Mouse (Mus musculus): ENCODE data around the gene Nuak2. TPM values are rescaled to one million over a fixed set of nuclear protein-coding genes. Genes with fewer than 3 reads are reported as not detected.

Nuak2 gene
- polyA plus RNA-seq, 1 experiment from 2014 or later = 6.5 TPM

DNA sequence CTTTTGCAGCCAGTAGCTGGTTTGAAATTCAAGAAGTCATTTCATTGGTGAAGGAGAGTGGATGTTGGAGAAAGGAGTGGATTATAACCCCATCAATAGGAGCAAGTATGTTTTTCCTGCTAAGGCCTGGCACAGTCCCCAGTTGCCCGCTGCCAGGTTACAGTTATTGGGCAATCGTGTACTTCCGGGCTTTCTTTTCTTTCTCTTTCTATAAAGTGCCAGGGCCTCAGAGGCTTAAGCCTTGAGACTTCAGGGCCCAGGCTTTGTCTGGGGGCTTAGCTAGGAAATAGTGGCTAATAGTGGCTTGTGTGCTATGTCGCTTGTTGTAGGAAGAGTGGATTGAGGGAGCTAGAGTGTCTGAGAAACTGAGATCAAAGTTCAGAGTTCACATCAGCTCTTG is 1.5 kb downstream of the Nuak2 start:
- Histone ChIP-seq H3K27me3 (replicated peaks) (peaks cover 19% of the 10 kb centered on the region; the same call in 1 of the 2 replicates), H3K27ac (peak overlapping the region; percentile 70; the same call in 1 of the 2 replicates), H3K4me3 (replicated peaks) (peak overlapping the region; percentile 62), H3K36me3 (no peaks in the 10 kb centered on the region), H3K4me1 (peaks cover 31% of the 10 kb centered on the region), H3K4me2 (peak overlapping the region; percentile 99), H3K9me3 (no peaks in the 10 kb centered on the region), H3K9ac (no peak overlapping the region)
- ATAC-seq (ENCODE audit: insufficient read depth, low FRiP score, low read depth) = no peak
- WGBS = 65% methylated on average over 4 of the region's 4 CpGs

DNA sequence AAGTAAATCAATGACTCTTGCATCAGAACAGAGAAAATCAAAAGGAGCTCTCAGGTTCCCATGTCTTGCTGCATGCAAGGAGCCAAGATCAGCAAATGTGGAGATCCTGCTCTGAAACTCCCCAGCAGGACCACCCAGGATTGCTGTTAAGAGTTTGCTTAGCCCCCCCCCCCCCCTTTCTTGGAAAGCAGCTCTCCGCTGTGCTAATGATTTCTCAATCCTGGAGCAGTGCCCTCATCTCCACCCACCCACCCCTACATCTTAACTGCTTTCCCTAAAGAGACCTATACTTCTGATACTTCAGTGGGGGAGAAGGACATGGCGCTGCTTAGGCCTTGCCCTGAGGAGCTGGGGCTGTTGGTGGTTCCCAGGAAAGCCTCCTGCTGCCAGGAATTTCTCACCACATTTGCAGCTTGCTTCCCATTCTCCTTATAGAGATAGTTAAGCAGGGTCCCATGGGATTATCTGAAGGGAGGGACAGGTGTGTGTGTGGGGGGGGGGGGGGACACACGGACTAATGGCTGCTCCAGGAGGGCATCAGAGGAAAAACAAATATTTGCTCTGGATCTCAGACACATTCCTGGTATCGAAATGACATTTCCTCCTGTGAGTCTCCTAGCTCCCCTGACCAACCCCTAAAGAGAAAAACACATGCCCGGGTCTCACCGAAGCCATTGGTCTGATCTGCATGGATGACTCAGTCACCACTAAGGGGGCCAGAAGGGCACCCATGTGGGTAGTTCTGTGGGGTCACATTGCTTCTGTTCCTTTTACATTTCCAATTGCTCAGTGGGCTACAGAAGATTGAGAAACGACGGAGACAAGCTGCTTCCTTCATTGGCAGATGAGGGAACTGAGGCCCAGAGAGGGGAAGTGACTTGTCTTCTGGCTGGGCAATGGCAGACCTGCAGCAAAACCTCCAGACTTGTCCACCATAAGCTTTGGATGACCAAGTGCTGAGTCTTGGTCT is 2.3 kb downstream of the Nuak2 start:
- no peak overlapping the region for H3K9ac ChIP-seq
- H3K36me3 ChIP-seq = no peaks in the 10 kb centered on the region
- H3K4me3 ChIP-seq (replicated peaks) = no peak overlapping the region; the same call in 1 of the 2 replicates
- 43% methylated on average over 8 of the region's 8 CpGs for WGBS
- ATAC-seq (ENCODE audit: insufficient read depth, low FRiP score, low read depth) = no peak
- H3K27ac ChIP-seq = peak overlapping the region; percentile 70
- H3K27me3 ChIP-seq (replicated peaks) = peaks cover 19% of the 10 kb centered on the region; the same call in 1 of the 2 replicates
- peak overlapping the region; percentile 99 for H3K4me2 ChIP-seq
- H3K4me1 ChIP-seq = peaks cover 39% of the 10 kb centered on the region
- H3K9me3 ChIP-seq = no peaks in the 10 kb centered on the region

DNA sequence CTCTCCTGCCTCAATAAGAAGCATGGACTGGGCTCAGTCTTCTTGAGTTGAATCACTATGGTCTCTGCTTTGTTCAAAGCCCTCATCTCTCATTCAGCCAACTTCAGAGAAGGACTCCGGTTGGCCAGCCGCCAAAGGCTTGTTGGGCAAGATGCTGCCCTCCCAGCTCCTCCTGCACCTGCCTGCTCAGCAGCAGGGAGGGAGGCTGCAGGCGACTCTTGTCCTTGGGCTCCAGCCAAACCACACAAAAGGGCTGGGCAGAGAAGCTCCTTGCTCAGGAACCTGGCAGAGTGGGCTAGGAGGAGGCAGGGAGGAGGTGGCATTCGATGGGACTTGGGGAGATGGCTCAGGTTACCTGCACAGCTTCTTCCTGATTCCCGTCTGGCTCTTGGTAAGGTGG is 3.3 kb downstream of the Nuak2 start:
- WGBS = 43% methylated on average over 5 of the region's 5 CpGs
- no peaks in the 10 kb centered on the region for H3K36me3 ChIP-seq
- H3K4me1 ChIP-seq = peaks cover 41% of the 10 kb centered on the region
- no peak overlapping the region for H3K9ac ChIP-seq
- no peaks in the 10 kb centered on the region for H3K9me3 ChIP-seq
- H3K4me2 ChIP-seq = peak overlapping the region; percentile 99; the same call in 1 of the 2 replicates
- no peak overlapping the region for H3K4me3 ChIP-seq (replicated peaks)
- peaks cover 19% of the 10 kb centered on the region; the same call in 1 of the 2 replicates for H3K27me3 ChIP-seq (replicated peaks)
- ATAC-seq (ENCODE audit: insufficient read depth, low FRiP score, low read depth) = peak; percentile 49; the same call in 1 of the 2 replicates
- peak overlapping the region; percentile 70 for H3K27ac ChIP-seq

DNA sequence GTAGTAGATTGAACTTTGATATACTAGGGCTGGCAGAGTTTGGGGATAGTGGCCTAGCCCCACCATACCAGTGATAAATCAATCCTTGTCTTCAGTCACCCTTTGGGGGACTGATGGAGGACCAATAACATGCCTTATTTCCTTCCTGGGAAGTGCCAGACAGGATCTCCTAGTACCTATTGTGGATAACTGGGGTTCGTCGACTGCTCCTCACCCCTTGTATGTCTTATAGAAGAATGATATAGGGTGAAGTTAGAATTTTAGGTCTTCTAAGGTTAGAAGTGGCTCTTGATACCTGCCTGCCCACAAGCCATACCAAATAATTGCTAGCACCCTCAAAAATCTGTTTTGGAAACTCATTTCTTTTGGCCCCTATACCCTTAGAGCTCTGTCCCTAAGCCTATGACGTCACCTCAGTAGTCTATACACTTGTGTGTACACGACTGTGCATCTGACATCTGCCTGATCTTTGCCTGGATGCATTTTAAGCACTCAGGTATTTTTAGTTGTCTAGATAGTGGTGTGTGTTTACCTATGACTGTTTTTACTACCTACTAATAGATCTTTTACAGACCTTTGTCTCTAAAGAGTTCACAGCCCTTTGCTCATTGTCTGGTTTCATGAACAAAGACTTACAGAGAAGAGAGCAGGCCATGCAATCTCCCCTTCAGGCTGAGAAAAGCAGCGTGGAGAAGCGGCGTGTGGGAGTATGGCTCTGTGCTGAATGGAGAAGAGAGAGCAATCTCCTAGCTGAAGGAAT is 6.1 kb downstream of the Nuak2 start:
- H3K9ac ChIP-seq = no peak overlapping the region
- no peak for ATAC-seq (ENCODE audit: insufficient read depth, low FRiP score, low read depth)
- no peak overlapping the region for H3K4me3 ChIP-seq (replicated peaks)
- WGBS = 62% methylated on average over 7 of the region's 7 CpGs
- 0 out of 2 replicates have a peak, but pooled peaks cover under 1% of the 10 kb centered on the region for H3K27me3 ChIP-seq (replicated peaks)
- H3K4me2 ChIP-seq = no peak overlapping the region
- H3K4me1 ChIP-seq = peaks cover 31% of the 10 kb centered on the region
- no peaks in the 10 kb centered on the region for H3K9me3 ChIP-seq
- peak overlapping the region; percentile 46 for H3K27ac ChIP-seq
- no peaks in the 10 kb centered on the region for H3K36me3 ChIP-seq

DNA sequence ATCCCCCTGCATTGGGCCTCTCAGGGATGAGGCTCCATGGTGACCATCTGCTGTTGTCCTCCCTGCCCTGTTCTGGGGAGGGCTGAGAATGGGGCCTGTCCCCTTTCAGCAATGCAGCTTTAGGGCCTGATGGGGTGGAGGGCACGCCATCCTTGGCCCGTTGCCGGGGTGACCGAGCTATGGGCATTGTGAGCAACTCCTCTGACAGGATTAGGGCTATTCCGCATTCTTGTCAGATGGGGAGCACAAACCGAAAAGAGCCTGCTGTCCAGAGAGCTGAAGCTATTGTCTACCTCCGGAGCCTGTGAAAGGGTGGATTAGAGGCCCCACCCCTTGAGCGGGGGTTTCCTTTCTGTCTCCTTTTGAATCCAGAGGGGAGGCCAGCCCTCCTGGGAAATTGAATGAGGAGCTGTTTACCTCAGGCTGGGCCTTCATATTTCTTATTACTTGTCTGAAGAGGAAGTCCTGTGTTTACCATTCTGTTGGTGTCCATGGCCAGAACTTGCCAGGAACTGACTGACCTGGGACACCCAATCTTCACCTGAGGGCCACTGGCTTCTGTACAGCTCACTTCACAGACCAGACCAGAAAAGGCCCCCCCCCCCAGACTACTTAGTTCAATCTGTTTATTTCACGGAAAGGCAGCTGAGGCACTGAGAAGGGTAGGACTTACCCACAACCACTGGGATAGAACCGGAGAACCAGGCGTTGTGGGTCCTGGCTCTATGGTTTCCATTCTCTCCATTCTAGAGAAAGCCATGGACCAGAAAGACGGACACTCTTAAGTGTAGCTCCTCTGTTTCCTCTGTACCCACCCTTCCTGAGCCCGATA is 7.0 kb downstream of the Nuak2 start:
- H3K4me3 ChIP-seq (replicated peaks) = no peak overlapping the region
- H3K27ac ChIP-seq = peak overlapping the region; percentile 46
- H3K4me1 ChIP-seq = peaks cover 33% of the 10 kb centered on the region
- H3K4me2 ChIP-seq = no peak overlapping the region
- no peak for ATAC-seq (ENCODE audit: insufficient read depth, low FRiP score, low read depth)
- no peaks in the 10 kb centered on the region for H3K27me3 ChIP-seq (replicated peaks)
- H3K36me3 ChIP-seq = no peaks in the 10 kb centered on the region
- no peak overlapping the region for H3K9ac ChIP-seq
- 44% methylated on average over 13 of the region's 13 CpGs for WGBS
- H3K9me3 ChIP-seq = no peaks in the 10 kb centered on the region

DNA sequence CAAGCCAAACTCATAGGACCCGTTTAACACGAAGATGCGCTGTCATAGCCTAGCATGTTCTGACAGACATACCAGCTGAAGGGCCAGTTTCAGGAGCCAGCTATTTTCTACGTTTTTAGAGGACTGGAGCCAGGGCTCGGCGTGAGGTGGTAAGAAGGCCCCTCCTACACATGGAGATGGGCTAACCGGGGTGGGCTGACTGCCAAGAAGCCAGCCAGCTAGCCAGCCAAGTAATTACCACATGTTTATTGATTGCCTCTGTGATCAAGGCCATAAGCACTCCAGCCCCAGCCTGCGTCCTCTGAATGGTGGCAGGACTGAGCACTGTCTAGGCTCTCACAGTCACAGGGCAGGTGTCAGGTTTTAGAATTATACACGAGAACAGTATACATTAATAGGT is 10.9 kb downstream of the Nuak2 start:
- H3K9ac ChIP-seq = no peak overlapping the region

DNA sequence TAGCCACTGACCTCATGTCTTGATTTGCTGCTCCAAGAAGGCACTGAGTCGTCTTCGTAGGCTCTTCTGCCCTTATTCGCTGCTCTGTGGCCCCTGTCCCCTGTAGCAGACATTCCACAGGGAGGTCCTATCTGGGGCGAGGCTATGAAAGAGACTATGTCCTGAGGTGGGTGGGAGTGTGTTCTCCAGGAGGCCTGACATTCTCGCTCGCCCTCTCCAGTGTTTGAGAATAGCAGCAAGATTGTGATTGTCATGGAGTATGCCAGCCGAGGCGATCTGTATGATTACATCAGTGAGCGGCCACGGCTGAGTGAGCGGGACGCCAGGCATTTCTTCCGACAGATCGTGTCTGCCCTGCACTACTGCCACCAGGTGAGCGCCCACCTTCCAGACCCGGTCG is 11.6 kb downstream of the Nuak2 start:
- Histone ChIP-seq H3K36me3 (no peaks in the 10 kb centered on the region), H3K9ac (no peak overlapping the region), H3K4me3 (replicated peaks) (no peak overlapping the region), H3K27ac (no peak overlapping the region), H3K4me2 (no peak overlapping the region), H3K4me1 (peaks cover 13% of the 10 kb centered on the region), H3K27me3 (replicated peaks) (no peaks in the 10 kb centered on the region), H3K9me3 (no peaks in the 10 kb centered on the region)
- WGBS = 79% methylated on average over 17 of the region's 17 CpGs
- ATAC-seq (ENCODE audit: insufficient read depth, low FRiP score, low read depth) = no peak

More for the DNA sequence above, 10.9 kb downstream of the Nuak2 start:
- Histone ChIP-seq H3K27me3 (replicated peaks) (no peaks in the 10 kb centered on the region), H3K36me3 (no peaks in the 10 kb centered on the region), H3K4me1 (peaks cover 16% of the 10 kb centered on the region), H3K27ac (no peak overlapping the region), H3K9me3 (no peaks in the 10 kb centered on the region), H3K4me2 (no peak overlapping the region), H3K4me3 (replicated peaks) (no peak overlapping the region)
- 54% methylated on average over 9 of the region's 9 CpGs for WGBS
- ATAC-seq (ENCODE audit: insufficient read depth, low FRiP score, low read depth) = peak; percentile 57

DNA sequence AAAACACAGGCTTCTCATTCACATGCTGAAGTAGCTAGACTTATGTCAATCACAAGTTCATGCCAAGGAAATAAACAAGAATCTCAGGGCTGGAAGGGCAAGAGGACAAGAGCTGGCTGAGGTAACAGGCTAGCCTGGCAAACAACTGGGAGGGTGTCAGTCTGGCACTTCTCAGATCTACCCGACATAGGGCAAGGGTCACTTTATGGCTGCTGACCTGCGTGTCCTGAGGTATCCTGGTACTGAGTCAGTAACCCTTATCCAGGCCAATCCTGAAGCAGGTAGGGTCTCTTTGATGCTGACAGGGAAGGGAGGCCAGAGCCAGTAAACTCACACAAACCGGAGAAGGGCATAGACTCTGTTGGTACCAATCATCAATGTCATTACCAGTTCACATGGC is 12.6 kb downstream of the Nuak2 start:
- H3K9me3 ChIP-seq = no peaks in the 10 kb centered on the region
- no peak for ATAC-seq (ENCODE audit: insufficient read depth, low FRiP score, low read depth)
- H3K27me3 ChIP-seq (replicated peaks) = no peaks in the 10 kb centered on the region
- no peak overlapping the region for H3K27ac ChIP-seq
- H3K36me3 ChIP-seq = no peaks in the 10 kb centered on the region
- no peak overlapping the region for H3K4me3 ChIP-seq (replicated peaks)
- H3K4me1 ChIP-seq = peaks cover 8% of the 10 kb centered on the region
- no peak overlapping the region for H3K4me2 ChIP-seq
- H3K9ac ChIP-seq = no peak overlapping the region
- 75% methylated on average over 3 of the region's 3 CpGs for WGBS

DNA sequence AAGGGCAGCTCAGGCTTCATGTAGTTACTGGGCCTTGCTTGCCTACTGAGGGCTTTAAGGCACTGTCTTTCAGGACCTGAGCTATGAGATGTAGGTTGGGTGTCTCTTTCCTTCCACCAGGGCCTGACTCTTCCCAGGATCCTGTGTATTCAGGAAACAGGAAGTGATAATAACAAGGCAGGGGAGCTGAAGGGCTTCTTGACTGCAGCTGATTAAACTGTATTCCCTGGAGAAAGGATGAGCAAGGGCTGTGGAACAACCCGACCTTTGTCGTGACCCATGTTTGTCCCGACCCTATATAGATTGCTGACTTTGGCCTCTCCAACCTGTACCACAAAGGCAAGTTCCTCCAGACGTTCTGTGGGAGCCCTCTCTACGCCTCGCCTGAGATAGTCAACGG is 13.7 kb downstream of the Nuak2 start:
- H3K9ac ChIP-seq = no peak overlapping the region
- no peak overlapping the region for H3K4me2 ChIP-seq
- no peak overlapping the region for H3K27ac ChIP-seq
- H3K4me3 ChIP-seq (replicated peaks) = no peak overlapping the region
- peaks cover 14% of the 10 kb centered on the region for H3K4me1 ChIP-seq
- WGBS = 83% methylated on average over 7 of the region's 7 CpGs
- H3K36me3 ChIP-seq = no peaks in the 10 kb centered on the region
- no peak for ATAC-seq (ENCODE audit: insufficient read depth, low FRiP score, low read depth)
- no peaks in the 10 kb centered on the region for H3K27me3 ChIP-seq (replicated peaks)
- H3K9me3 ChIP-seq = no peaks in the 10 kb centered on the region

DNA sequence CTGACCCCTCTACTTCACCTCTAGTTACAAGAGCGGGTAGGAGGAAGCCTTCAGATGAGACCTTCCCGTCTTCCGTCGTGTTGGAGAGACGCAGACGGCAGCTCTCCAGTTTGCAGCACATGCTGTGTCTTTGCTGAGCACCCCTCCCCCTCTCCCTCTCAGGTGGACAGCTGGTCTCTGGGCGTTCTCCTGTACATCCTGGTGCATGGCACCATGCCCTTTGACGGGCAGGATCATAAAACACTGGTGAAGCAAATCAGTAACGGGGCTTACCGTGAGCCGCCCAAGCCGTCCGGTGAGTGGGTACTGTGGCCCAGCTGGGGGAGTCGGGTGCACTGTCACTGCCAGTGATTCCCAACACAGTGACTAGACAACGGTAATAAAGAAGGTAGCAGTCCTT is 14.5 kb downstream of the Nuak2 start:
- peaks cover 21% of the 10 kb centered on the region for H3K4me1 ChIP-seq
- no peaks in the 10 kb centered on the region for H3K36me3 ChIP-seq
- no peak for ATAC-seq (ENCODE audit: insufficient read depth, low FRiP score, low read depth)
- no peak overlapping the region for H3K9ac ChIP-seq
- WGBS = 88% methylated on average over 15 of the region's 15 CpGs
- H3K4me2 ChIP-seq = no peak overlapping the region
- no peaks in the 10 kb centered on the region for H3K27me3 ChIP-seq (replicated peaks)
- H3K4me3 ChIP-seq (replicated peaks) = no peak overlapping the region
- no peaks in the 10 kb centered on the region for H3K9me3 ChIP-seq
- H3K27ac ChIP-seq = no peak overlapping the region

DNA sequence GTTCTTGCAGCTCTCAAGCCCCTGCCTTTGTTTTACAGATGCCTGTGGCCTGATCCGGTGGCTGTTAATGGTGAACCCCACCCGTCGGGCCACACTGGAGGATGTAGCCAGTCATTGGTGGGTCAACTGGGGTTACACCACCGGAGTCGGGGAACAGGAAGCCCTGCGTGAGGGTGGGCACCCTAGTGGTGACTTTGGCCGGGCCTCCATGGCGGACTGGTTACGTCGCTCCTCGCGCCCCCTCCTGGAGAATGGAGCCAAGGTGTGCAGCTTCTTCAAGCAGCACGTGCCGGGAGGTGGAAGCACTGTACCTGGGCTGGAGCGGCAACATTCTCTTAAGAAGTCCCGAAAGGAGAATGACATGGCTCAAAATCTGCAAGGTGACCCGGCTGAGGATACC is 15.4 kb downstream of the Nuak2 start:
- no peak for ATAC-seq (ENCODE audit: insufficient read depth, low FRiP score, low read depth)
- Histone ChIP-seq H3K36me3 (no peaks in the 10 kb centered on the region), H3K9ac (no peak overlapping the region), H3K4me1 (peaks cover 21% of the 10 kb centered on the region), H3K27ac (no peak overlapping the region), H3K4me2 (no peak overlapping the region), H3K9me3 (no peaks in the 10 kb centered on the region), H3K27me3 (replicated peaks) (no peaks in the 10 kb centered on the region), H3K4me3 (replicated peaks) (no peak overlapping the region)
- WGBS = 88% methylated on average over 17 of the region's 17 CpGs

All from stomach, embryonic 15.5 days (tissue).